Mouse (Mus musculus): ENCODE data around the gene Sik3. TPM values are rescaled to one million over a fixed set of nuclear protein-coding genes. Genes with fewer than 3 reads are reported as not detected.
"Not testable (repeated sequence)": the region's sequence is repeated elsewhere in the genome, so short reads cannot be mapped to it uniquely, and the experiment has no call there.

Gene Sik3
- total and polyA plus RNA-seq, 2 experiments from 2014 or later: 12.5 to 38.4 TPM

- WGBS: 80% methylated on average over 6 of the region's 6 CpGs
- Histone ChIP-seq H3K36me3 (ENCODE audit: insufficient read depth, low read length) (no peaks in the 10 kb centered on the region), H3K4me1 (ENCODE audit: insufficient read depth, low read length) (0 out of 2 replicates have a peak, but pooled peaks cover 3% of the 10 kb centered on the region), H3K4me2 (ENCODE audit: low read depth, low read length, poor library complexity, severe bottlenecking) (no peak overlapping the region), H3K9ac (replicated peaks; ENCODE audit: low read length, poor library complexity, severe bottlenecking) (no peak overlapping the region), H3K4me3 (ENCODE audit: low read depth, low read length) (no peak overlapping the region), H3K27me3 (ENCODE audit: insufficient read depth, low read length) (no peaks in the 10 kb centered on the region), H3K9me3 (ENCODE audit: low read length) (no peaks in the 10 kb centered on the region), H3K27ac (ENCODE audit: low read depth, low read length) (peak overlapping the region; percentile 1; the same call in 1 of the 2 replicates)
- TF ChIP-seq CTCF (IDR thresholded peaks at IDR 0.05): no peak
- no peak for ATAC-seq (ENCODE audit: low FRiP score)
- DNase-seq (ENCODE audit: low spot score): no peak
Observed at GRCm38 (mm10) chr9:46120468-46121253, 108.0 kb downstream of the Sik3 start.

DNA sequence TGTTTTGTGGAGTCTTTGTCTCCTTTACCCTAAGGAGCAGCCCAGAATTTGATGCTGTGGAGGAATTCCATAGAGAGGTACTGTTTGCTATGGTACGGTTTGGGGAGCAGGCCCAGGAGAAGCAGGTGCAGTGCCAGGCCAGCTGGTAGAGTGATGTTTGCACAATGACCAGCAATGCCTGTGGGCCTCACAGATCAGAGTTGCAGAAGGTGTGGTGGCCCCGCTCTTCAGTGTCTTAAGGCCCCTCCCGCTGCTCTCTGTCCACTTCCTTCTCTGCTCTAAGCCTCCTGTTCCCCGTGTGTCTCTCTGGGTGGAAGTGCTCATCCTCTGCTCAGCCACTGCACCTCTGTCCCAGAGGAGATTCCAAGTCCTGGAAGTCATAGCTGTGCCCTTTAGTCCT lies 108.9 kb downstream of the Sik3 start:
- no peaks in the 10 kb centered on the region for H3K27me3 ChIP-seq (ENCODE audit: insufficient read depth, low read length)
- 81% methylated on average over 4 of the region's 4 CpGs for WGBS
- ATAC-seq (ENCODE audit: low FRiP score): no peak
- no peak overlapping the region for H3K27ac ChIP-seq (ENCODE audit: low read depth, low read length)
- DNase-seq (ENCODE audit: low spot score): no peak
- no peaks in the 10 kb centered on the region for H3K4me1 ChIP-seq (ENCODE audit: insufficient read depth, low read length)
- H3K9me3 ChIP-seq (ENCODE audit: low read length): no peaks in the 10 kb centered on the region
- no peak for TF ChIP-seq CTCF (IDR thresholded peaks at IDR 0.05)
- no peaks in the 10 kb centered on the region for H3K36me3 ChIP-seq (ENCODE audit: insufficient read depth, low read length)
- no peak overlapping the region for H3K4me3 ChIP-seq (ENCODE audit: low read depth, low read length)
- no peak overlapping the region for H3K4me2 ChIP-seq (ENCODE audit: low read depth, low read length, poor library complexity, severe bottlenecking)
- H3K9ac ChIP-seq (replicated peaks; ENCODE audit: low read length, poor library complexity, severe bottlenecking): no peak overlapping the region

GRCm38 (mm10) chr9:46122731-46123130 lies 110.1 kb downstream of the Sik3 start:
- 88% methylated on average over 9 of the region's 9 CpGs for WGBS
- H3K4me2 ChIP-seq (ENCODE audit: low read depth, low read length, poor library complexity, severe bottlenecking): no peak overlapping the region
- H3K9me3 ChIP-seq (ENCODE audit: low read length): no peaks in the 10 kb centered on the region
- DNase-seq (ENCODE audit: low spot score): no peak
- H3K27me3 ChIP-seq (ENCODE audit: insufficient read depth, low read length): no peaks in the 10 kb centered on the region
- no peak overlapping the region for H3K27ac ChIP-seq (ENCODE audit: low read depth, low read length)
- ATAC-seq (ENCODE audit: low FRiP score): no peak
- no peak overlapping the region for H3K4me3 ChIP-seq (ENCODE audit: low read depth, low read length)
- no peaks in the 10 kb centered on the region for H3K4me1 ChIP-seq (ENCODE audit: insufficient read depth, low read length)
- no peak overlapping the region for H3K9ac ChIP-seq (replicated peaks; ENCODE audit: low read length, poor library complexity, severe bottlenecking)
- TF ChIP-seq CTCF (IDR thresholded peaks at IDR 0.05): no peak
- H3K36me3 ChIP-seq (ENCODE audit: insufficient read depth, low read length): no peaks in the 10 kb centered on the region

DNA sequence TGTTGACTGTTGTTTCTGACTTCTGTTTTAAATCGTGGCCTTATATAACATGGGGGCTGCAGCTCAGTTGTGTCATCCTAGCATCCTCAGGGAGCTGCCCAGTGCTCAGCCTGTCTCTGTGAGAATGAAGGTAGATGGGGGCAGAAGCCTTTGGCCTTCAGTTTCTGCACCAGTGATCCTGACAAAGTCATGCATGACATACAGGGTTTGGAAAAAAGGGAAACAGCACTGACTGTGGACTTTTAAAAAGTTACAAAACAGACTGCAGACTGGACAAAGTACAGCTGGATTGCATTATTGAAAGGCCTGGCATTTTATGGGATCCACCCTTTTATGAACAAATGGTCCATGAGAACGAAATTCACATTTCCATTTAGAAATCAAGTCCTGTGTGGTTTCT lies 113.7 kb downstream of the Sik3 start:
- Histone ChIP-seq H3K4me3 (ENCODE audit: low read depth, low read length) (no peak overlapping the region), H3K27me3 (ENCODE audit: insufficient read depth, low read length) (no peaks in the 10 kb centered on the region), H3K4me1 (ENCODE audit: insufficient read depth, low read length) (no peaks in the 10 kb centered on the region), H3K36me3 (ENCODE audit: insufficient read depth, low read length) (no peaks in the 10 kb centered on the region), H3K9ac (replicated peaks; ENCODE audit: low read length, poor library complexity, severe bottlenecking) (no peak overlapping the region), H3K4me2 (ENCODE audit: low read depth, low read length, poor library complexity, severe bottlenecking) (no peak overlapping the region), H3K9me3 (ENCODE audit: low read length) (no peaks in the 10 kb centered on the region), H3K27ac (ENCODE audit: low read depth, low read length) (no peak overlapping the region)
- WGBS: 75% methylated on average over 2 of the region's 2 CpGs
- ATAC-seq (ENCODE audit: low FRiP score) (no peak), DNase-seq (ENCODE audit: low spot score) (no peak)
- no peak for TF ChIP-seq CTCF (IDR thresholded peaks at IDR 0.05)

GRCm38 (mm10) chr9:46127326-46127725 lies 114.7 kb downstream of the Sik3 start:
- TF ChIP-seq CTCF (IDR thresholded peaks at IDR 0.05): no peak
- 33% methylated on average over 5 of the region's 5 CpGs for WGBS
- H3K4me3 ChIP-seq (ENCODE audit: low read depth, low read length): no peak overlapping the region
- no peak overlapping the region for H3K9ac ChIP-seq (replicated peaks; ENCODE audit: low read length, poor library complexity, severe bottlenecking)
- no peaks in the 10 kb centered on the region for H3K9me3 ChIP-seq (ENCODE audit: low read length)
- ATAC-seq (ENCODE audit: low FRiP score) (no peak), DNase-seq (ENCODE audit: low spot score) (no peak)
- no peak overlapping the region for H3K27ac ChIP-seq (ENCODE audit: low read depth, low read length)
- H3K4me1 ChIP-seq (ENCODE audit: insufficient read depth, low read length): no peaks in the 10 kb centered on the region
- no peaks in the 10 kb centered on the region for H3K36me3 ChIP-seq (ENCODE audit: insufficient read depth, low read length)
- H3K27me3 ChIP-seq (ENCODE audit: insufficient read depth, low read length): no peaks in the 10 kb centered on the region
- H3K4me2 ChIP-seq (ENCODE audit: low read depth, low read length, poor library complexity, severe bottlenecking): no peak overlapping the region

DNA sequence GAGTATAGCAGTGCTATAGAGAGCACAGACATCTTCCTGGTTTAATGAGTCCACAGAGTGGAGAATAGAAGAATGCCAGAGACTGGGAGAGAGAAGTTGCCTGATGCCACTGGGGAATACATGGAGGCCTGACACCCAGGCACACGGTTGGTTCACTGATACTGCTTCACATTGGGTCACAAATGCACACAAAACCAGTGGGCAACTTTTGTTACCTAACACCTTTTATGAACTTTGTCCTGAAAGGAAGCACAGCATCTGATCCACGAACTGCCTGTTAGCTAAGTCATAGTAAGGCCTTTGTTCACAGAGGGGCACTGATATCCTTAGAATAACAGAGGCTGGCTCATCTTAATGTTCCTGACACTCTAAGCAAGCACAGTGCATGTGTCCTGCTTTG lies 116.6 kb downstream of the Sik3 start:
- no peak overlapping the region for H3K27ac ChIP-seq (ENCODE audit: low read depth, low read length)
- no peaks in the 10 kb centered on the region for H3K27me3 ChIP-seq (ENCODE audit: insufficient read depth, low read length)
- H3K4me3 ChIP-seq (ENCODE audit: low read depth, low read length): no peak overlapping the region
- DNase-seq (ENCODE audit: low spot score): no peak
- ATAC-seq (ENCODE audit: low FRiP score): no peak
- no peaks in the 10 kb centered on the region for H3K36me3 ChIP-seq (ENCODE audit: insufficient read depth, low read length)
- no peak overlapping the region for H3K4me2 ChIP-seq (ENCODE audit: low read depth, low read length, poor library complexity, severe bottlenecking)
- no peak for TF ChIP-seq CTCF (IDR thresholded peaks at IDR 0.05)
- no peaks in the 10 kb centered on the region for H3K4me1 ChIP-seq (ENCODE audit: insufficient read depth, low read length)
- H3K9ac ChIP-seq (replicated peaks; ENCODE audit: low read length, poor library complexity, severe bottlenecking): no peak overlapping the region
- H3K9me3 ChIP-seq (ENCODE audit: low read length): no peaks in the 10 kb centered on the region
- 74% methylated on average over 2 of the region's 2 CpGs for WGBS

- H3K4me1 ChIP-seq (ENCODE audit: insufficient read depth, low read length): not testable (repeated sequence)
Observed at GRCm38 (mm10) chr9:46132821-46133220, 120.2 kb downstream of the Sik3 start.

More at GRCm38 (mm10) chr9:46132821-46133220, 120.2 kb downstream of the Sik3 start:
- not testable (repeated sequence) for DNase-seq (ENCODE audit: low spot score); ATAC-seq (ENCODE audit: low FRiP score); H3K9me3 ChIP-seq (ENCODE audit: low read length); H3K36me3 ChIP-seq (ENCODE audit: insufficient read depth, low read length); H3K4me2 ChIP-seq (ENCODE audit: low read depth, low read length, poor library complexity, severe bottlenecking); H3K27me3 ChIP-seq (ENCODE audit: insufficient read depth, low read length); H3K27ac ChIP-seq (ENCODE audit: low read depth, low read length); H3K9ac ChIP-seq (replicated peaks; ENCODE audit: low read length, poor library complexity, severe bottlenecking); H3K4me3 ChIP-seq (ENCODE audit: low read depth, low read length)
